Mouse (Mus musculus) granulocyte monocyte progenitor cell, adult 5-6 weeks (primary cell): ENCODE measurements around the gene Pitpnb. TPM values are rescaled to one million over a fixed set of nuclear protein-coding genes. Genes with fewer than 3 reads are reported as not detected.

Source experiments
- ATAC-seq: replicated peaks from 2 replicates; pipeline ENCODE4 v1.8.0; 2016; ENCODE audit warnings: mild to moderate bottlenecking, moderate TSS enrichment, inconsistent platforms; ENCODE audit not compliant: poor library complexity, severe bottlenecking
- total RNA-seq, 2 experiments: library from RNA; stranded (forward) in 1 of 2; stranded (reverse) in 1 of 2; fragments of 200-712, 200-1000 nt in 1 of 2; fragments of >200 nt in 1 of 2; fragmentation: Nextera tagmentation in 1 of 2; gene quantifications; 2 replicates each; pipeline ENCODE4 v1.2.3; 2014 to 2017

Pitpnb gene
- total RNA-seq, 2 experiments from 2014 or later: 18.1 to 53.5 TPM

- no peak for ATAC-seq
Measured at GRCm38 (mm10) chr5:111419121-111419881, 88.7 kb downstream of the Pitpnb start.

GRCm38 (mm10) chr5:111420011-111420691, 89.6 kb downstream of the Pitpnb start:
- ATAC-seq: no peak

- ATAC-seq: no peak
Measured at GRCm38 (mm10) chr5:111420896-111421295, 90.3 kb downstream of the Pitpnb start.

- no peak for ATAC-seq
Measured at GRCm38 (mm10) chr5:111421424-111421823, 90.9 kb downstream of the Pitpnb start.

GRCm38 (mm10) chr5:111422058-111422800, 91.7 kb downstream of the Pitpnb start:
- no peak for ATAC-seq

GRCm38 (mm10) chr5:111423011-111423410, 92.4 kb downstream of the Pitpnb start:
- ATAC-seq: no peak

GRCm38 (mm10) chr5:111423616-111424015, 93.1 kb downstream of the Pitpnb start:
- ATAC-seq: no peak

GRCm38 (mm10) chr5:111425813-111426212, 95.2 kb downstream of the Pitpnb start:
- ATAC-seq: no peak

GRCm38 (mm10) chr5:111426249-111426648, 95.7 kb downstream of the Pitpnb start:
- ATAC-seq: no peak

GRCm38 (mm10) chr5:111428882-111429281, 98.3 kb downstream of the Pitpnb start:
- no peak for ATAC-seq

GRCm38 (mm10) chr5:111429726-111430125, 99.2 kb downstream of the Pitpnb start:
- ATAC-seq: no peak

GRCm38 (mm10) chr5:111431007-111431730, 100.6 kb downstream of the Pitpnb start:
- peak; percentile 54 for ATAC-seq

- peak; percentile 87 for ATAC-seq
Measured at GRCm38 (mm10) chr5:111432842-111433241, 102.3 kb downstream of the Pitpnb start.

- ATAC-seq: no peak
Measured at GRCm38 (mm10) chr5:111434342-111434842, 103.8 kb downstream of the Pitpnb start.

- ATAC-seq: no peak
Measured at GRCm38 (mm10) chr5:111436260-111436659, 105.7 kb downstream of the Pitpnb start.

GRCm38 (mm10) chr5:111437205-111437604, 106.6 kb downstream of the Pitpnb start:
- no peak for ATAC-seq
